Mouse (Mus musculus): Measurements from ENCODE around the gene Foxk2.

- no peak for TF ChIP-seq MAFK (IDR thresholded peaks at IDR 0.05; ENCODE audit: insufficient read depth, low read depth, low read length)
- no peak for TF ChIP-seq CHD2 (IDR thresholded peaks at IDR 0.05; ENCODE audit: low read depth, low read length)
- TF ChIP-seq ZC3H11A (IDR thresholded peaks at IDR 0.05; ENCODE audit: borderline replicate concordance, low read depth, low read length), result no peak
These were observed 30.1 kb downstream of the Foxk2 start for GRCm38 (mm10) chr11:121289859-121290258.

Data from ES-E14 (cell line).